39 mouse cellular contexts compared by ENCODE assay signal in the genomic region with DNA sequence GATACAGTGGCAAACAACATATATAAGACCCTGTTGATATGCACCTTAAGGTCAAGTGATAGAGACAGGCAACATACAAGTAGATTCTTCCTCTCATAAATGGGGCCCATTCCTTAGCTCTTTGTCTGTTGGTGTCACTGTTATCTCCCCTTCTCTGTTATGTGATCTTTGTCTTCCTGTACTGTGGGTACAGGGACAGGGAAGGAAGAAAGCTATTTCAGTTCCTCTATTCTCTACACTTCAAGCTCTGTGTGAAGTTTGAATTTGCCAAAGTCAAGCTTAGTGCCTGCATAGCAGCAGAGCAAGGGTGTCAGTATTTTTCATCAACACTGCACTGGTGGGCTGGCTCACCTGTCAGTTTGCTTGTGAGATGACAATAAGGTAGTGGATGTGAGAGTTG. TPM values are rescaled to one million over a fixed set of nuclear protein-coding genes. Genes with fewer than 3 reads are reported as not detected.
DNase-seq lines count a peak whose midpoint lies in the region; ATAC-seq and TF ChIP-seq lines count a peak whose summit lies in the region.
"Had no signal": no experiment of that assay in that cellular context is flagged by ENCODE, and none has a peak within 500 bp of the region (broad histone marks: within the 10 kb centered on the region; RNA-seq: fewer than 3 reads in every experiment).

No protein-coding gene starts in this region.

- H3K9me3 ChIP-seq in forebrain, postnatal 0 days (ENCODE audit: low read length), result no peaks in the 10 kb centered on the region
- H3K9me3 ChIP-seq in forebrain, embryonic 12.5 days, result no peaks in the 10 kb centered on the region
- no peaks in the 10 kb centered on the region for H3K9me3 ChIP-seq in CH12.LX (replicated peaks; ENCODE audit: low read length)
- H3K9me3 ChIP-seq in intestine, embryonic 15.5 days, result no peaks in the 10 kb centered on the region
- H3K9me3 ChIP-seq: forebrain, embryonic 13.5 days; G1E; liver, embryonic 15.5 days; neural tube, embryonic 13.5 days; stomach, embryonic 15.5 days had no signal

- no peaks in the 10 kb centered on the region for H3K4me1 ChIP-seq in forebrain, postnatal 0 days (ENCODE audit: insufficient read depth)
- no peaks in the 10 kb centered on the region for H3K4me1 ChIP-seq in forebrain, embryonic 12.5 days
- H3K4me1 ChIP-seq in CH12.LX (ENCODE audit: control insufficient read depth in 1 of 2, insufficient read depth in 2 of 2), result peaks cover 0 to 5% of the 10 kb centered on the region in 2 experiments; a peak in 2 of 4 replicates
- no peaks in the 10 kb centered on the region for H3K4me1 ChIP-seq in intestine, embryonic 15.5 days (replicated peaks)
- H3K4me1 ChIP-seq: forebrain, embryonic 13.5 days; liver, embryonic 15.5 days; neural tube, embryonic 13.5 days; stomach, embryonic 15.5 days had no signal

- H3K36me3 ChIP-seq in forebrain, postnatal 0 days (ENCODE audit: insufficient read depth), result no peaks in the 10 kb centered on the region
- H3K36me3 ChIP-seq in forebrain, embryonic 12.5 days (replicated peaks), result no peaks in the 10 kb centered on the region
- H3K36me3 ChIP-seq in CH12.LX (replicated peaks in 1 of 2; ENCODE audit: control insufficient read depth in 1 of 2, insufficient read depth in 1 of 2, low read length in 1 of 2), result no peaks in the 10 kb centered on the region
- H3K36me3 ChIP-seq in intestine, embryonic 15.5 days, result no peaks in the 10 kb centered on the region
- H3K36me3 ChIP-seq: G1E; liver, embryonic 15.5 days; neural tube, embryonic 13.5 days; stomach, embryonic 15.5 days had no signal

- no peak overlapping the region for H3K4me2 ChIP-seq in forebrain, postnatal 0 days (ENCODE audit: low read depth)
- H3K4me2 ChIP-seq in forebrain, embryonic 12.5 days, result no peak overlapping the region
- peak overlapping the region; percentile 29; the same call in 1 of the 2 replicates for H3K4me2 ChIP-seq in CH12.LX (ENCODE audit: insufficient read depth, low read depth, poor library complexity, severe bottlenecking)
- H3K4me2 ChIP-seq in intestine, embryonic 15.5 days (replicated peaks), result no peak overlapping the region
- H3K4me2 ChIP-seq: forebrain, embryonic 13.5 days; heart, embryonic 11.5 days; hindbrain, embryonic 14.5 days; liver, embryonic 15.5 days; lung, embryonic 14.5 days; midbrain, embryonic 11.5 days; neural tube, embryonic 13.5 days; stomach, embryonic 15.5 days had no signal

- no peak for TF ChIP-seq EP300 in CH12.LX (IDR thresholded peaks at IDR 0.05; ENCODE audit: low read length)

- H3K27ac ChIP-seq in forebrain, postnatal 0 days (ENCODE audit: low read depth, low read length), result no peak overlapping the region
- H3K27ac ChIP-seq in forebrain, embryonic 12.5 days, result no peak overlapping the region
- no peak overlapping the region for H3K27ac ChIP-seq in CH12.LX (ENCODE audit: insufficient read depth, low read depth)
- H3K27ac ChIP-seq in intestine, embryonic 15.5 days, result no peak overlapping the region
- H3K27ac ChIP-seq: forebrain, embryonic 13.5 days; hindbrain, embryonic 14.5 days; kidney, postnatal 0 days; liver, embryonic 15.5 days; neural tube, embryonic 13.5 days; stomach, embryonic 15.5 days had no signal

- no peak for TF ChIP-seq RAD21 in CH12.LX (IDR thresholded peaks at IDR 0.05; ENCODE audit: low read depth, low read length)

- TF ChIP-seq CTCF in forebrain, postnatal 0 days (IDR thresholded peaks at IDR 0.05; ENCODE audit: low read depth), result no peak
- no peak for TF ChIP-seq CTCF in CH12.LX (conservative IDR thresholded peaks at IDR 0.05 in 1 of 2, IDR thresholded peaks at IDR 0.05 in 1 of 2; ENCODE audit: low read depth in 2 of 2, low read length in 2 of 2)

- H3K27me3 ChIP-seq in forebrain, postnatal 0 days (ENCODE audit: insufficient read depth, low read length), result no peaks in the 10 kb centered on the region
- no peaks in the 10 kb centered on the region for H3K27me3 ChIP-seq in forebrain, embryonic 12.5 days
- H3K27me3 ChIP-seq in CH12.LX (replicated peaks), result no peaks in the 10 kb centered on the region
- H3K27me3 ChIP-seq in intestine, embryonic 15.5 days (replicated peaks), result no peaks in the 10 kb centered on the region
- H3K27me3 ChIP-seq: forebrain, embryonic 13.5 days; liver, embryonic 15.5 days; neural tube, embryonic 13.5 days; stomach, embryonic 15.5 days had no signal

- TF ChIP-seq POLR2A in CH12.LX (IDR thresholded peaks at IDR 0.05; ENCODE audit: low read depth, low read length), result no peak

- dilution Hi-C loops in CH12.LX (cut with MboI; ENCODE audit: extremely low pct_ligation_motif_present, extremely low pct_unique_long_range_greater_than_20kb, low sequenced_read_pairs), result no loop called here

- no peak for DNase-seq in forebrain, postnatal 0 days
- DNase-seq in CH12.LX (ENCODE audit: extremely low read depth), result peak; percentile 12
- no peak for DNase-seq in testis, postnatal 10 days (ENCODE audit: low spot score)
- no peak for DNase-seq in urinary bladder, postnatal 4 days (ENCODE audit: low spot score in 2 of 2)
- DNase-seq: adrenal gland, postnatal 14 days; cerebellum, adult 11-12 months; cerebellum, adult 9-11 months; gastrocnemius, postnatal 25 days; heart, adult 18-20 months; heart, postnatal 4 days; kidney, adult 2 months; kidney, postnatal 4 days; layer of hippocampus, postnatal 36 days; liver; lung, embryonic 14.5 days; lung, postnatal 14 days had no signal

- H3K9ac ChIP-seq in forebrain, postnatal 0 days, result no peak overlapping the region
- no peak overlapping the region for H3K9ac ChIP-seq in forebrain, embryonic 12.5 days
- H3K9ac ChIP-seq in CH12.LX (ENCODE audit: insufficient read depth, low read depth), result no peak overlapping the region
- H3K9ac ChIP-seq in intestine, embryonic 15.5 days, result no peak overlapping the region
- H3K9ac ChIP-seq: forebrain, embryonic 13.5 days; hindbrain, embryonic 14.5 days; liver, embryonic 15.5 days; lung, embryonic 14.5 days; neural tube, embryonic 13.5 days; stomach, embryonic 15.5 days had no signal

- ATAC-seq in forebrain, postnatal 0 days, result peak; percentile 80; the same call in 1 of the 2 replicates
- no peak for ATAC-seq in forebrain, embryonic 12.5 days (ENCODE audit: low FRiP score)
- ATAC-seq in common myeloid progenitor, adult 5-6 weeks (replicated peaks; ENCODE audit: low read depth, poor library complexity, severe bottlenecking), result peak; percentile 91
- ATAC-seq in megakaryocyte progenitor cell, adult 5-6 weeks (replicated peaks; ENCODE audit: poor library complexity), result peak; percentile 75
- no peak for ATAC-seq in intestine, embryonic 15.5 days
- ATAC-seq: forebrain, embryonic 13.5 days; inflammation-experienced regulatory T-cells, adult 6 months; midbrain, embryonic 16.5 days had no signal

- no peaks in the 10 kb centered on the region for H3K79me2 ChIP-seq in CH12.LX (replicated peaks; ENCODE audit: control insufficient read depth, extremely low read depth, insufficient read depth, poor library complexity, severe bottlenecking)

- no peak overlapping the region for H3K4me3 ChIP-seq in forebrain, postnatal 0 days (ENCODE audit: low read depth, low read length)
- no peak overlapping the region for H3K4me3 ChIP-seq in forebrain, embryonic 12.5 days (replicated peaks)
- no peak overlapping the region for H3K4me3 ChIP-seq in CH12.LX (replicated peaks in 1 of 3; ENCODE audit: low read depth in 2 of 3, low read length in 2 of 3, poor library complexity in 1 of 3)
- no peak overlapping the region for H3K4me3 ChIP-seq in intestine, embryonic 15.5 days (replicated peaks)
- H3K4me3 ChIP-seq: erythroblast, embryonic 14.5 days; forebrain, embryonic 13.5 days; liver, embryonic 15.5 days; neural tube, embryonic 13.5 days; stomach, embryonic 15.5 days had no signal

- in situ Hi-C loops in CH12.LX (cut with MboI; ENCODE audit: low pct_ligation_motif_present, low pct_unique_long_range_greater_than_20kb, low sequenced_read_pairs), result loop anchor here (25.0 kb wide), 2 partner anchors 138 to 238 kb away; no protein-coding TSS in a partner anchor

TF ChIP-seq in CH12.LX, 34 proteins besides CTCF, POLR2A, EP300 and RAD21 (continues in another document):
- TF ChIP-seq HCFC1 (IDR thresholded peaks at IDR 0.05; ENCODE audit: low read depth, low read length) (no peak), TBP (conservative IDR thresholded peaks at IDR 0.05; ENCODE audit: low read depth, low read length) (no peak), MAFK (IDR thresholded peaks at IDR 0.05; ENCODE audit: insufficient replicate concordance, low read length) (no peak), MEF2A (IDR thresholded peaks at IDR 0.05; ENCODE audit: borderline replicate concordance, low read depth, low read length) (no peak), JUND (conservative IDR thresholded peaks at IDR 0.05; ENCODE audit: low read depth, low read length) (no peak), ZNF384 (IDR thresholded peaks at IDR 0.05; ENCODE audit: low read depth, low read length) (no peak), ZMIZ1 (IDR thresholded peaks at IDR 0.05; ENCODE audit: low read depth, low read length) (no peak), CHD1 (IDR thresholded peaks at IDR 0.05; ENCODE audit: low read depth, low read length) (no peak), NRF1 (IDR thresholded peaks at IDR 0.05; ENCODE audit: low read depth, low read length) (no peak), MXI1 (IDR thresholded peaks at IDR 0.05; ENCODE audit: low read depth, low read length) (no peak)

RNA-seq across cellular contexts. Expression of a gene that starts 1.7 kb away (rescaled TPM):
- 1.0 TPM in 1 of 2 replicates, not detected in the other for total RNA-seq in forebrain, postnatal 0 days (2014; rRNA removed)
- 3.7 and 6.3 TPM in 2 replicates for polyA plus RNA-seq in forebrain, postnatal 0 days (2015; fragmentation: Nextera tagmentation; extraction: Ambion mirVana)
- 1.2 TPM in 2 replicates for polyA plus RNA-seq in forebrain, embryonic 12.5 days (2016; fragmentation: Nextera tagmentation; extraction: Ambion mirVana)
- not detected in 2 replicates for total RNA-seq in CH12.LX (2012; rRNA removed)
- total RNA-seq in CH12.LX (2014; rRNA removed), result not detected in 2 replicates
- polyA plus RNA-seq in CH12.LX (2012; ENCODE audit: insufficient read length, low read depth), result not detected in 2 replicates
- not detected in 2 replicates for total RNA-seq in common myeloid progenitor, adult 5-6 weeks (2017)
- not detected in 2 replicates for total RNA-seq in megakaryocyte progenitor cell, adult 5-6 weeks (2015)
- not detected in 2 replicates for total RNA-seq in megakaryocyte progenitor cell, adult 5-6 weeks (2017)
- polyA plus RNA-seq in intestine, embryonic 15.5 days (2015; fragmentation: Nextera tagmentation; extraction: Ambion mirVana), result 0.14 and 0.23 TPM in 2 replicates
- total RNA-seq: G1E; gastrocnemius, adult 18-20 months; gastrocnemius, postnatal 25 days; layer of hippocampus, postnatal 36 days; left cerebral cortex, postnatal 10 days had no signal
- polyA plus RNA-seq: erythroblast, embryonic 14.5 days; G1E; heart, embryonic 11.5 days; limb, embryonic 11.5 days; liver, embryonic 15.5 days; lung, embryonic 14.5 days had no signal

RNA-seq across cellular contexts. Expression of a gene that starts 11.0 kb away (rescaled TPM):
- total RNA-seq in forebrain, postnatal 0 days (2014; rRNA removed), result not detected in 2 replicates
- not detected in 2 replicates for polyA plus RNA-seq in forebrain, postnatal 0 days (2015; fragmentation: Nextera tagmentation; extraction: Ambion mirVana)
- not detected in 2 replicates for polyA plus RNA-seq in forebrain, embryonic 12.5 days (2016; fragmentation: Nextera tagmentation; extraction: Ambion mirVana)
- total RNA-seq in CH12.LX (2012; rRNA removed), result not detected in 2 replicates
- not detected in 2 replicates for total RNA-seq in CH12.LX (2014; rRNA removed)
- polyA plus RNA-seq in CH12.LX (2012; ENCODE audit: insufficient read length, low read depth), result not detected in 2 replicates
- not detected in 2 replicates for total RNA-seq in common myeloid progenitor, adult 5-6 weeks (2017)
- total RNA-seq in megakaryocyte progenitor cell, adult 5-6 weeks (2015), result not detected in 2 replicates
- total RNA-seq in megakaryocyte progenitor cell, adult 5-6 weeks (2017), result not detected in 2 replicates
- polyA plus RNA-seq in intestine, embryonic 15.5 days (2015; fragmentation: Nextera tagmentation; extraction: Ambion mirVana), result not detected in 2 replicates
- total RNA-seq: adrenal gland, postnatal 14 days; G1E; gastrocnemius, adult 18-20 months; gastrocnemius, postnatal 25 days; heart, adult 18-20 months; heart, postnatal 4 days; left cerebral cortex, postnatal 10 days had no signal
- polyA plus RNA-seq: embryonic facial prominence, embryonic 14.5 days; erythroblast, embryonic 14.5 days; forebrain, embryonic 13.5 days; frontal cortex, adult 2 months; G1E; heart, embryonic 11.5 days; heart, embryonic 16.5 days; hindbrain, embryonic 14.5 days; kidney, adult 2 months; kidney, postnatal 0 days; limb, embryonic 11.5 days; liver, embryonic 15.5 days; lung, embryonic 14.5 days; midbrain, embryonic 11.5 days; neural tube, embryonic 13.5 days; small intestine, adult 2 months; stomach, embryonic 15.5 days had no signal

Comparison
In these comparisons a context has a peak if more than half of its experiments do, and no peak if none do; other contexts are left out.
1. ATAC-seq: peak in forebrain, postnatal 0 days (single experiment), common myeloid progenitor, adult 5-6 weeks (single experiment) and megakaryocyte progenitor cell, adult 5-6 weeks (single experiment); none in forebrain, embryonic 12.5 days (single experiment) and intestine, embryonic 15.5 days (single experiment).